Mouse (Mus musculus) midbrain, embryonic 15.5 days (tissue): Measurements from ENCODE around the gene Pacs2. TPM values are rescaled to one million over a fixed set of nuclear protein-coding genes. Genes with fewer than 3 reads are reported as not detected.
A peak's percentile ranks its signal among the peaks of the same experiment; 100 is the strongest.

ENCODE experiments used
- ATAC-seq: fragments of 200-750 bp; cut with Nextera tagmentation; replicated peaks from 2 replicates; pipeline ENCODE4 v1.8.0; 2017; ENCODE audit warnings: moderate TSS enrichment
- H3K27ac ChIP-seq: fragments of 300-500 bp; sonication (generic); 2 replicates; pipeline ENCODE4 v1.5.1; 2015; ENCODE audit warnings: mild to moderate bottlenecking, inconsistent platforms
- H3K27me3 ChIP-seq: fragments of 300-500 bp; sonication (generic); replicated peaks from 2 replicates; pipeline ENCODE4 v1.6.1; 2015; ENCODE audit warnings: inconsistent platforms
- H3K36me3 ChIP-seq: fragments of 300-500 bp; sonication (generic); replicated peaks from 2 replicates; pipeline ENCODE4 v1.6.1; 2015; ENCODE audit warnings: inconsistent platforms
- H3K4me1 ChIP-seq: fragments of 300-500 bp; sonication (generic); 2 replicates; pipeline ENCODE4 v1.6.1; 2015; ENCODE audit warnings: inconsistent platforms
- H3K4me2 ChIP-seq: fragments of 300-500 bp; sonication (generic); 2 replicates; pipeline ENCODE4 v1.6.1; 2015; ENCODE audit warnings: inconsistent platforms, mild to moderate bottlenecking, moderate library complexity
- H3K4me3 ChIP-seq: fragments of 300-500 bp; sonication (generic); 2 replicates; pipeline ENCODE4 v1.5.1; 2015; ENCODE audit warnings: mild to moderate bottlenecking, inconsistent platforms
- H3K9ac ChIP-seq: fragments of 300-500 bp; sonication (generic); 2 replicates; pipeline ENCODE4 v1.6.1; 2015; ENCODE audit warnings: mild to moderate bottlenecking, inconsistent platforms
- H3K9me3 ChIP-seq: fragments of 300-500 bp; sonication (generic); 2 replicates; pipeline ENCODE4 v1.6.1; 2016; ENCODE audit warnings: inconsistent platforms
- WGBS: fragments of 180-500 bp; shearing (Covaris S2); methylation state at CpG from one replicate; pipeline ENCODE4 v1.1.7; 2015; ENCODE audit warnings: mixed read lengths; 5-methylcytosine and 5-hydroxymethylcytosine counted together
- polyA plus RNA-seq: library from polyadenylated mRNA; unstranded; fragments of >200 nt; fragmentation: Nextera tagmentation; extraction: Ambion mirVana; gene quantifications from 2 replicates; pipeline ENCODE4 v1.2.1, GENCODE M21; 2015

The Pacs2 gene
- polyA plus RNA-seq, 1 experiment from 2014 or later, result 34.6 TPM

DNA sequence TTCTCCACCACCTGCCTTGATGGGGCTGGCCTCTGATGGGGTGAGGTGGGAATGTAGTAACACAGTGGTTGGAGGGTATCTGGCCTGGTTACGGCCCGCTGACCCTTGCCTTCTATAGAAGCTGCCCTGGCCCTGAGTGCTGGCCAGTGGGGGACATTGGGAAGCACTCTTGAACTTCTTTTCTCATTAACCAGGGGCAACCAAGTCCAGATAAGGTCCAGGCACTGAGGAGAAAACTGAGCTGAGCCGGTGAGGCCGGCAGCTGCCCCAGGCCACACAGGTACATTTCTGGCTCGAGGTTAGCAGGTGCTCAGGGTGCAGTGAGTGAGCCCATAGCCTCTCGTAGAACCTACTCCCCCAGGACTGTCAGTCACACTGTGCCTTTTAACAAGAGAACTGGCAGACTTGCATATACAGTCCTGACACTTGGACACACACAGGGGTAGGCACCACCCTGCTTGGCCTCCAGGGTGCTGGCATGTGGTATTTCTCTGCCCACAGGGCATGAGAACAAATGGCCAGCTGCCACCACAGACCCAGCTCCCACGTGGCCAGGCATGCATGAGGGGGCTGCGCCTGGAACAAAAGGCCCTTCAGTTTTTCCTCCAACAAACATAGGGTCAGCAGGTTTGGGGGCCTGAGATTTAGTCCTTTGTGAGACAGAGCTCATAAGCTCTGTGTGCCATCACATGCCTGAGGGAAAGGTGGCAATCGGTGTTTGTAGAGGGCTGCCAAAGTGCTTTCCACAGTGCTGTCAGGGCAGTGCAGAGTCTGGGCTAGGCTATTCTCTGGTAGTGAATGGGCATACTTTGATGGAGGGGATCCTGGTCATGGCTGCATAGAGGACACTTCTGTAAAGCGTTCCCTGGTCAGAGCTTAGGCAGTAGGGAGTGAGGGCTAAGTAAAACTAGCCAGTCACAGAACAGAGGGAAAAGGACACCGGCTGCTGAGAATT is 18.3 kb downstream of the Pacs2 start:
- Histone ChIP-seq H3K4me2 (no peak overlapping the region), H3K9ac (no peak overlapping the region), H3K9me3 (no peaks in the 10 kb centered on the region), H3K4me3 (no peak overlapping the region), H3K36me3 (no peaks in the 10 kb centered on the region), H3K27ac (peak overlapping the region; percentile 53; the same call in 1 of the 2 replicates), H3K27me3 (no peaks in the 10 kb centered on the region), H3K4me1 (peaks cover 32% of the 10 kb centered on the region)
- WGBS, result 59% methylated on average over 11 of the region's 11 CpGs
- ATAC-seq, result peak; percentile 47

DNA sequence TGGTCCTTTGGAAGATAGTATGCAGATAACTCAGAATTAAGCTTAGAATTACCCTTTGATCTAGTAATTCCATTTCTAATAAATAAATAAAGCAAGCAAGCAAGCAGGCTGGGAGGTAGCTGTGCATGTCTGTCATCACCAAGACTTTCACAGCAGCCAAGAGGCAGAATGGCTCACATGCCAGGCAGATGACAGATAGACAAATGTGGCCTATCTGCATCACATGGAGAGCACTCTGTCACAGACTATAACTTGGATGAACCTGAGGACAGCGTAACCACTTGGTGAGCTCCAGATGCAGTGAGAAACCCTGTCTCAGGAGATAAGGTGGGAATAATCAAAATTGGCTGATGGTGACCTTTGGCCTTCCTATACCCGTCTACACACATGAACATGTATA is 20.8 kb downstream of the Pacs2 start:
- Histone ChIP-seq H3K36me3 (no peaks in the 10 kb centered on the region), H3K9ac (no peak overlapping the region), H3K9me3 (no peaks in the 10 kb centered on the region), H3K4me2 (no peak overlapping the region), H3K27ac (no peak overlapping the region), H3K4me3 (no peak overlapping the region), H3K27me3 (no peaks in the 10 kb centered on the region), H3K4me1 (peaks cover 20% of the 10 kb centered on the region)
- 92% methylated on average over 2 of the region's 2 CpGs for WGBS
- ATAC-seq, result no peak

GRCm38 (mm10) chr12:113036996-113037395 is 22.7 kb downstream of the Pacs2 start:
- Histone ChIP-seq H3K27me3 (no peaks in the 10 kb centered on the region), H3K36me3 (no peaks in the 10 kb centered on the region), H3K4me2 (no peak overlapping the region), H3K4me3 (no peak overlapping the region), H3K9me3 (no peaks in the 10 kb centered on the region), H3K27ac (no peak overlapping the region), H3K4me1 (peaks cover 38% of the 10 kb centered on the region), H3K9ac (no peak overlapping the region)
- WGBS, result 91% methylated on average over 4 of the region's 4 CpGs
- no peak for ATAC-seq

DNA sequence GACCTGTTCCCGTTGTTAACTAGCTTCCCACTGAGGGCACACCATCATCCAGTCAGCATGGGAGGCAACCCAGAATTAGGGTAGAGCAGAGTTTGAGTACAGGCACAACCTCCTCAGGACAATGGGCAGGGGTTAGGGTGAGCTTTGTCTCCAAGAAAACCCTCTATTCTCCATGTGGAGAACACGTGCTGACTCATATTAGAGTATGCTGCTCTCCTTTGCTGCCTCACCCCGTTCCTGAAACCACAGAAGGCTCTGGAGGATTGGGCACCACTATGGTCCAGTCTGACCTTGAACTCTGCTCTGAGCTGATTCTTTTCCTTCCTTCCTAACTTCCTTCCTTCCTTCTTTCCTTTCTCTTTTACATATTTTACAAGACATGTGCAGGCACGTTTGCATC is 24.1 kb downstream of the Pacs2 start:
- WGBS, result 90% methylated on average over 4 of the region's 4 CpGs
- Histone ChIP-seq H3K9ac (no peak overlapping the region), H3K9me3 (no peaks in the 10 kb centered on the region), H3K4me2 (no peak overlapping the region), H3K4me3 (no peak overlapping the region), H3K27ac (no peak overlapping the region), H3K36me3 (no peaks in the 10 kb centered on the region), H3K4me1 (peaks cover 26% of the 10 kb centered on the region), H3K27me3 (no peaks in the 10 kb centered on the region)
- no peak for ATAC-seq

- peaks cover 23% of the 10 kb centered on the region for H3K4me1 ChIP-seq
- no peaks in the 10 kb centered on the region for H3K9me3 ChIP-seq
- peak overlapping the region; percentile 16 for H3K4me2 ChIP-seq
- peak; percentile 90 for ATAC-seq
- H3K27me3 ChIP-seq, result no peaks in the 10 kb centered on the region
- peak overlapping the region; percentile 76 for H3K27ac ChIP-seq
- H3K9ac ChIP-seq, result no peak overlapping the region
- WGBS, result 52% methylated on average over 15 of the region's 15 CpGs
- H3K4me3 ChIP-seq, result no peak overlapping the region
- H3K36me3 ChIP-seq, result 0 out of 2 replicates have a peak, but pooled peaks cover 5% of the 10 kb centered on the region
Measured at GRCm38 (mm10) chr12:113041481-113042439, 27.5 kb downstream of the Pacs2 start.

- Histone ChIP-seq H3K9me3 (no peaks in the 10 kb centered on the region), H3K4me2 (no peak overlapping the region), H3K4me3 (no peak overlapping the region), H3K4me1 (peaks cover 23% of the 10 kb centered on the region), H3K36me3 (peaks cover 12% of the 10 kb centered on the region), H3K27ac (no peak overlapping the region), H3K9ac (no peak overlapping the region), H3K27me3 (no peaks in the 10 kb centered on the region)
- 88% methylated on average over 2 of the region's 2 CpGs for WGBS
- ATAC-seq, result no peak
Measured at GRCm38 (mm10) chr12:113042543-113042942, 28.2 kb downstream of the Pacs2 start.

GRCm38 (mm10) chr12:113044916-113045677 is 30.8 kb downstream of the Pacs2 start:
- no peaks in the 10 kb centered on the region for H3K9me3 ChIP-seq
- H3K4me1 ChIP-seq, result peaks cover 20% of the 10 kb centered on the region
- H3K4me2 ChIP-seq, result no peak overlapping the region
- H3K4me3 ChIP-seq, result no peak overlapping the region
- H3K27me3 ChIP-seq, result no peaks in the 10 kb centered on the region
- H3K9ac ChIP-seq, result no peak overlapping the region
- H3K27ac ChIP-seq, result no peak overlapping the region
- peaks cover 23% of the 10 kb centered on the region for H3K36me3 ChIP-seq
- no peak for ATAC-seq
- WGBS, result 83% methylated on average over 3 of the region's 3 CpGs

- Histone ChIP-seq H3K36me3 (peaks cover 35% of the 10 kb centered on the region), H3K27me3 (no peaks in the 10 kb centered on the region), H3K4me3 (no peak overlapping the region), H3K9ac (no peak overlapping the region), H3K27ac (no peak overlapping the region), H3K9me3 (no peaks in the 10 kb centered on the region), H3K4me1 (peaks cover 3% of the 10 kb centered on the region; the same call in 1 of the 2 replicates), H3K4me2 (no peak overlapping the region)
- WGBS, result 95% methylated on average over 15 of the region's 15 CpGs
- no peak for ATAC-seq
Measured at GRCm38 (mm10) chr12:113046861-113047260, 32.6 kb downstream of the Pacs2 start.

DNA sequence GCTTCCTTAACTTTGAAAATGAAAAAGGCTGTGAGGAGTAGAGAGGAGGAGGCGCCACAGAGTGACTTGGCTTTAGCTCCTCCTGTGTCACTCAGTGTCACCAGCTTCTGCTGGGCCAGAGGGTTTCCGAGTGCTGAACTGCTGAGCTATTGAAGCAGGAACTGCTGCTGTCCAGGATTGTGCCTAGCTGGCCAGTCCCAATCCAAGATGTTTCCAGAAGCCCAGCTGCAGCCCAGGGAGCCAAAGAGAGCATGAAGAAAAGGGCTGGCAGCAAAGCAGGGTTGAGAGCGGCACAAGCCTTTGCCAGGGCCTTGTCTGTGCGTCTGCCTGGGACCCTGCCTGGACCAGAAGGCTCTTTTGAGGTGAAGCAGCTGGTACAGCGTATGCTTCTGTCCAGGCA is 33.8 kb downstream of the Pacs2 start:
- Histone ChIP-seq H3K4me1 (no peaks in the 10 kb centered on the region), H3K36me3 (peaks cover 44% of the 10 kb centered on the region), H3K9me3 (no peaks in the 10 kb centered on the region), H3K4me2 (no peak overlapping the region), H3K27me3 (no peaks in the 10 kb centered on the region), H3K4me3 (no peak overlapping the region), H3K27ac (no peak overlapping the region), H3K9ac (no peak overlapping the region)
- WGBS, result 89% methylated on average over 5 of the region's 5 CpGs
- no peak for ATAC-seq

DNA sequence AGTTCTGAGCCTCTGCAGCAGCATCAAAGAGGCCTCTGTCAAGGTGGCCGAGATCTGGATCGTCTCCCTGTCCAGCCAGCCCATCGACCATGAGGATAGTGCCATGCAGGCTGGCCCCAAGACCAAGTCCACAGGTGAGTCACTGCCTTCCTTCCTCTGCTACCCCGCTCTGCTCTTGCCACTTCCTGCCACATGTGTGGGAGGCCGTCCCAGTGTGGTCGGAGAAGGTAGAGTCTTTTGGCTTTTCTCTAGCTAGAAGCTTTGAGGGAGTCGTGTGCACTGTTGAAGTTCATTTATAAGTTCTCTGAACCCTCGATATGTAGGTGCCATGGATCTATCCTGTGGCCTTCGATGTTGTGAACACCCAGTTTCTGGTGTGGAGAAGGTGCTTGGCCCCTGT is 35.5 kb downstream of the Pacs2 start:
- Histone ChIP-seq H3K4me1 (no peaks in the 10 kb centered on the region), H3K9me3 (no peaks in the 10 kb centered on the region), H3K4me3 (no peak overlapping the region), H3K4me2 (no peak overlapping the region), H3K9ac (no peak overlapping the region), H3K36me3 (peaks cover 56% of the 10 kb centered on the region), H3K27ac (no peak overlapping the region), H3K27me3 (no peaks in the 10 kb centered on the region)
- no peak for ATAC-seq
- WGBS, result 92% methylated on average over 9 of the region's 9 CpGs

DNA sequence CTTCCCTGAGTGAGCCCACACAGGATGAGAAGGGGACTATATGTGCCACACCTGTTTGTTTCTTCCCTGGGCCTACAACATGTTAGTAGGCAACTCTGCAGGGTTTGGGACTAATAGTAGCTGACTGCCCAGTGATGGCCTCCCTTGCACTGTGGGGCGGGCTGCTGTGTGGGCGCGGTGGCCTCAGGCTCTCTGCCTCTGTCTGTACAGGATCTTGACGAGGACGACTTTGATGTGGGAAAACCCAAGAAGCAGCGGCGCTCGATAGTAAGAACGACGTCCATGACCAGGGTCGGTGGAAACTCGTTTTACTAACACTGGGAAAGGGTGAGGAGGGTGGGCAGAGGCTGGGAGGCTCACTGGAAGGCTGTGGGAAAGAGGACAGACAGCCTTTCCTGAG is 36.4 kb downstream of the Pacs2 start:
- Histone ChIP-seq H3K4me1 (no peaks in the 10 kb centered on the region), H3K27ac (no peak overlapping the region), H3K27me3 (no peaks in the 10 kb centered on the region), H3K9ac (no peak overlapping the region), H3K9me3 (no peaks in the 10 kb centered on the region), H3K36me3 (peaks cover 61% of the 10 kb centered on the region), H3K4me3 (no peak overlapping the region), H3K4me2 (no peak overlapping the region)
- 93% methylated on average over 12 of the region's 12 CpGs for WGBS
- no peak for ATAC-seq
